Mouse (Mus musculus): ENCODE data around the gene Pold2. TPM values are rescaled to one million over a fixed set of nuclear protein-coding genes. Genes with fewer than 3 reads are reported as not detected.

Gene Pold2
- polyA plus RNA-seq, 1 experiment from 2014 or later, result 46.8 TPM

DNA sequence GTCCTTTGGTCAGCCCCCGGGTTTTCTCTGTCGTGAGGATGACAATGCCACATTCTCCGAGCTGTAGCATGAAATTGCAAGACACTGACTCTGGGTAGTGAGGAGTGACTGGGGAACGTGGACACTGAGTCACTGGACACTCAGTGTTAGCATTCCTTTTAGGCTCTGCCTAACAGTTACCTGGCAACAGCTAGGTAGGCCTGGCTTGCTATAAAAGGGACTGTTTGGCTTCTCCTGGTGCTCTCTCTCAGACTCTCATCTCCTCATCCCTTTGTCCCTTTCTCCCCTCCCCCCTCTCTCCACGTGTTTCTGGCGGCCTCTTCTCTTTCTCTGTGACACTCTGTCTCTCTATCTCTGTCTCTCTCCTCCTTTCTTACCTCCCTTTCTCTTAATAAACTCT lies 24.3 kb upstream of the Pold2 start:
- Histone ChIP-seq H3K9me3 (ENCODE audit: control insufficient read depth, low read length) (no peaks in the 10 kb centered on the region), H3K27me3 (ENCODE audit: control insufficient read depth, insufficient read depth, low read length) (peaks cover 5% of the 10 kb centered on the region; the same call in 1 of the 2 replicates), H3K27ac (peak overlapping the region; percentile 86), H3K36me3 (replicated peaks; ENCODE audit: control insufficient read depth, insufficient read depth) (no peaks in the 10 kb centered on the region), H3K4me3 (replicated peaks; ENCODE audit: low read length) (peak overlapping the region; percentile 37), H3K9ac (peak overlapping the region; percentile 69), H3K4me2 (replicated peaks) (peak overlapping the region; percentile 66), H3K4me1 (replicated peaks; ENCODE audit: control insufficient read depth, insufficient read depth, low read length) (peaks cover 17% of the 10 kb centered on the region)
- DNase-seq (ENCODE audit: low spot score), result peak; percentile 52
- peak; percentile 26; the same call in 1 of the 2 replicates for ATAC-seq (ENCODE audit: low FRiP score)
- 0% methylated on average over 6 of the region's 6 CpGs for WGBS

DNA sequence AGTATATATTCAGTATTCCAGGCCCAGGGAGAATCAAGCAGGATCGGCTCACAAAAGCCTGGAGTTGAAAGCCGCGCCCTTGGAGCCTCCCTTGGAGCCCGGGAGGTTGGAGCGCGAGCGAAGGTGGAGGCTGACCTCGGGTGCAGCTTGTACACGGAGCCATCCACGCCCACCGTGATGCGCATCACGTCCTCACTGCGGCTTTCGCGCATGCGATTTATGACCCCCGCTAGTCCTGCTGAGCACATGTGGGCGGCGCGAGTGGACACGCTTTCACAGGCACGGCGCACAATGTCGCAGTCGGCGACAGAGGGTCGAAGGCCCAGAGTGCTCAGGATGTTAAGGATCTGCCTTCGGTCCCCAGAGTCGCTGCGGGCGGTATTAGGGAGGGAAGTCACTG lies 23.9 kb upstream of the Pold2 start:
- no peaks in the 10 kb centered on the region for H3K36me3 ChIP-seq (replicated peaks; ENCODE audit: control insufficient read depth, insufficient read depth)
- H3K4me2 ChIP-seq (replicated peaks), result peak overlapping the region; percentile 66
- H3K9ac ChIP-seq, result peak overlapping the region; percentile 69

DNA sequence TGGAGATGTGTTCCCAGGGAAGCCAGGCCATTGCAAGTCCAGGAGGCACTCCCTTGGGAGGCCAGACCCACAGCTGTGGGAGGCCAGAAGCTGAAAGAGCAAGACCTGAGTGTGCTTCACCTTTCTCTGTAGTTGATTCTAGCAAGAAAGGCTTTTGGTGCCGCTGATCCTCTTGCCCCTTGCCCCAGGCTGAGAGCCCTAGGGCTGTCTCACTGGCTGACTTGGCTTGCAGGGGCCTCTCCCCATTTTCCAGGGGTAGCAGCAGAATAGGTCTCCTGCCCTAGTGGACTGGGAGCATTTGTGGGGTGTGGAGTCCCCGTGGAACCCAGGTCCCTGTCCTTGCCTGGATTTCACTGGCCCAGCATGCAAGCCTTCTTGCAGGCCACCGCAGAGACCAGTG lies 23.2 kb upstream of the Pold2 start:
- H3K9ac ChIP-seq, result peak overlapping the region; percentile 69
- ATAC-seq (ENCODE audit: low FRiP score) (0 out of 2 replicates have a peak, but pooled peaks have one; percentile 1), DNase-seq (ENCODE audit: low spot score) (no peak)
- 23% methylated on average over 3 of the region's 3 CpGs for WGBS
- H3K4me1 ChIP-seq (replicated peaks; ENCODE audit: control insufficient read depth, insufficient read depth, low read length), result peaks cover 17% of the 10 kb centered on the region
- H3K27ac ChIP-seq, result peak overlapping the region; percentile 86
- H3K4me2 ChIP-seq (replicated peaks), result peak overlapping the region; percentile 66
- no peaks in the 10 kb centered on the region for H3K36me3 ChIP-seq (replicated peaks; ENCODE audit: control insufficient read depth, insufficient read depth)
- peak overlapping the region; percentile 37 for H3K4me3 ChIP-seq (replicated peaks; ENCODE audit: low read length)
- peaks cover 5% of the 10 kb centered on the region; the same call in 1 of the 2 replicates for H3K27me3 ChIP-seq (ENCODE audit: control insufficient read depth, insufficient read depth, low read length)
- H3K9me3 ChIP-seq (ENCODE audit: control insufficient read depth, low read length), result no peaks in the 10 kb centered on the region

More for the DNA sequence above, 23.9 kb upstream of the Pold2 start:
- Histone ChIP-seq H3K4me3 (replicated peaks; ENCODE audit: low read length) (peak overlapping the region; percentile 37), H3K9me3 (ENCODE audit: control insufficient read depth, low read length) (no peaks in the 10 kb centered on the region), H3K4me1 (replicated peaks; ENCODE audit: control insufficient read depth, insufficient read depth, low read length) (peaks cover 17% of the 10 kb centered on the region), H3K27me3 (ENCODE audit: control insufficient read depth, insufficient read depth, low read length) (peaks cover 5% of the 10 kb centered on the region; the same call in 1 of the 2 replicates), H3K27ac (peak overlapping the region; percentile 86)
- peak; percentile 90 for ATAC-seq (ENCODE audit: low FRiP score)
- peak; percentile 84 for DNase-seq (ENCODE audit: low spot score)
- under 1% methylated on average over 32 of the region's 32 CpGs for WGBS

DNA sequence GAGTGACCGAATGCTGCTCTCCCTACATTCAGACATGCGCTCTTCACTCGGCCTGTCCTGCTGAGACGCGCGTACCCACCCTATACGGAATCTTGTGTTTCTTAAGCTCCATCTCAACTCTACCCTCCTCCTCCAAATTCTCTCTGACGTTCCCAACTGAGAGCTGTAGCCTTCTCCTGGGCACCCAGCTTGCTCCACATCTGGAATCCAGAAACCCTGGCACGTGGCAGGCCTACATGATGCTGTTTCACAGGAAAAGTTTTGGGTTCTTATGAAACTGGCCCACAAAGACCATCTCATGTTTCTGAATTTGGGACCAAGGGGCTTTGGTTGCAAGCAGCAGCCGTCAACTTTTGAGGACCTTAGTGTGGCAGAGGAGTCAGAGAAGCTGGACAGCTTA lies 21.2 kb upstream of the Pold2 start:
- no peaks in the 10 kb centered on the region for H3K36me3 ChIP-seq (replicated peaks; ENCODE audit: control insufficient read depth, insufficient read depth)
- no peak for ATAC-seq (ENCODE audit: low FRiP score)
- 92% methylated on average over 10 of the region's 10 CpGs for WGBS

DNA sequence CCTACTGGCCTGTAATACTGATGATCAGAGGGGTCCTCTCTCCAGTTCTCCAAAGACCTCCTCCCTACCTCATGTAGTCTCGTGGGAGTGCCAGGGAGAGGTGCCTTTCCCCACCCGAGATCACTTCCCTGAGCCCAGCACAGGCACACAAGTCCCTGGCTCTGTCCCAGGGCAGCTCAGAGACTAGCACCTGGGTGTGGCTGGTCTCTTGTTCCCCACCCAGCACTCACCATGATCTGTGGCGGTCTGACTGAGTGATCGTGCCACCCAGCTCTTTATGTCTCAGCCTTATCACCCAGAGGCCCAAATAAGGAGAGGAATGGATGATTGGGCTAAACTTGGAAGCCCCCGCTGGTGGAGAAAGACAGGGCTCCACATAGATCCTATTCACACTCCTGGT lies 20.4 kb upstream of the Pold2 start, which contains the start of gene Myl7:
Gene Myl7 (minus strand): TSS at position 252 of the 400 bp plus-strand sequence.
- H3K36me3 ChIP-seq (replicated peaks; ENCODE audit: control insufficient read depth, insufficient read depth), result no peaks in the 10 kb centered on the region
- 72% methylated on average over 5 of the region's 5 CpGs for WGBS
- no peak within 1 kb of the TSS for H3K27ac ChIP-seq
- no peak for ATAC-seq (ENCODE audit: low FRiP score)
- H3K9ac ChIP-seq, result no peak within 1 kb of the TSS
- peaks cover 17% of the 10 kb centered on the region for H3K4me1 ChIP-seq (replicated peaks; ENCODE audit: control insufficient read depth, insufficient read depth, low read length)
- H3K27me3 ChIP-seq (ENCODE audit: control insufficient read depth, insufficient read depth, low read length), result peaks cover 5% of the 10 kb centered on the region; the same call in 1 of the 2 replicates
- no peak within 1 kb of the TSS for H3K4me2 ChIP-seq (replicated peaks)
- no peaks in the 10 kb centered on the region for H3K9me3 ChIP-seq (ENCODE audit: control insufficient read depth, low read length)
- no peak within 1 kb of the TSS for H3K4me3 ChIP-seq (replicated peaks; ENCODE audit: low read length)
- DNase-seq (ENCODE audit: low spot score), result no peak

More for the DNA sequence above, 21.2 kb upstream of the Pold2 start:
- Histone ChIP-seq H3K27ac (no peak overlapping the region), H3K27me3 (ENCODE audit: control insufficient read depth, insufficient read depth, low read length) (peaks cover 5% of the 10 kb centered on the region; the same call in 1 of the 2 replicates), H3K9me3 (ENCODE audit: control insufficient read depth, low read length) (no peaks in the 10 kb centered on the region), H3K9ac (no peak overlapping the region), H3K4me1 (replicated peaks; ENCODE audit: control insufficient read depth, insufficient read depth, low read length) (peaks cover 17% of the 10 kb centered on the region), H3K4me2 (replicated peaks) (no peak overlapping the region), H3K4me3 (replicated peaks; ENCODE audit: low read length) (no peak overlapping the region)
- no peak for DNase-seq (ENCODE audit: low spot score)

DNA sequence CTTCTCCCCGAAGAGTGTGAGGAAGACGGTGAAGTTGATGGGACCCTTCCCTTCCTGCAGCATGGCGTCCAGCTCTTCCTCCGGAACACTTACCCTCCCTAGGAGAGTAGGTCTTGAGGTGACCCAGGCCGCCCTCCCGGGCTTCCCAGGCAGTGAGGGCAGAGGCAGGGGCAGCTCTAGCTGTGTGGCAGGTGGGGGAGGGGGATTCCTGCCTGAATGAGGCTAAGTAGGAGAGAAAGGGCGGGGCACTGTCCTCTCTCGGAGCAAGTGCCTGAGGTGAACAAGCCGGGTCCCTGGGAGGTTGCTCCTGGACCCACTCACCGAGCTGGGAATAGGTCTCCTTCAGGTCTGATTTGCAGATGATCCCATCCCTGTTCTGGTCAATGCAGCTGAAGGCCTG lies 19.7 kb upstream of the Pold2 start:
- Histone ChIP-seq H3K4me1 (replicated peaks; ENCODE audit: control insufficient read depth, insufficient read depth, low read length) (peaks cover 17% of the 10 kb centered on the region), H3K4me2 (replicated peaks) (no peak overlapping the region), H3K9me3 (ENCODE audit: control insufficient read depth, low read length) (no peaks in the 10 kb centered on the region), H3K4me3 (replicated peaks; ENCODE audit: low read length) (no peak overlapping the region), H3K27me3 (ENCODE audit: control insufficient read depth, insufficient read depth, low read length) (peaks cover 5% of the 10 kb centered on the region; the same call in 1 of the 2 replicates), H3K9ac (no peak overlapping the region), H3K27ac (no peak overlapping the region), H3K36me3 (replicated peaks; ENCODE audit: control insufficient read depth, insufficient read depth) (no peaks in the 10 kb centered on the region)
- DNase-seq (ENCODE audit: low spot score) (no peak), ATAC-seq (ENCODE audit: low FRiP score) (no peak)
- 16% methylated on average over 10 of the region's 10 CpGs for WGBS

DNA sequence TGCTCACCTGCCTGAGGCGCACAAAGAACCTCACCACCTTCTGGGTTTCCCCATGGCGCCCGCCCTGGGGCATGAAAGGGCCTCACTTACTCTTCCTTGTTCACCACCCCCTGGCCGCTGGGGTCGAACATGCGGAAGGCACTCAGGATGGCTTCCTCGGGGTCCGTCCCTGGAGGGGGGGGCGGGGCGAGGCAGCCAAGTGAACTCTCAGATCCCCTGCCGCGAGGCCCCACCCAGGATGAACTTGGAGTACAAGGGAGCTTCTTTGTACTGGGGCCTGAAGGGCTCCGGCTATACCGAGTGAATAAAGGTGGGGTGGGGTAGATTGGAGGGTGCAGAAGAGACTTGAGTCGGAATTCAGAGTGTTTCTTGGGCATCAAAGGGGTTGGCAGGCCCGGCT lies 19.1 kb upstream of the Pold2 start:
- DNase-seq (ENCODE audit: low spot score), result no peak
- Histone ChIP-seq H3K4me2 (replicated peaks) (no peak overlapping the region), H3K9ac (no peak overlapping the region), H3K27ac (no peak overlapping the region), H3K4me3 (replicated peaks; ENCODE audit: low read length) (no peak overlapping the region), H3K4me1 (replicated peaks; ENCODE audit: control insufficient read depth, insufficient read depth, low read length) (peaks cover 14% of the 10 kb centered on the region), H3K9me3 (ENCODE audit: control insufficient read depth, low read length) (no peaks in the 10 kb centered on the region), H3K27me3 (ENCODE audit: control insufficient read depth, insufficient read depth, low read length) (peaks cover 5% of the 10 kb centered on the region; the same call in 1 of the 2 replicates), H3K36me3 (replicated peaks; ENCODE audit: control insufficient read depth, insufficient read depth) (no peaks in the 10 kb centered on the region)
- ATAC-seq (ENCODE audit: low FRiP score), result no peak
- 16% methylated on average over 16 of the region's 16 CpGs for WGBS

DNA sequence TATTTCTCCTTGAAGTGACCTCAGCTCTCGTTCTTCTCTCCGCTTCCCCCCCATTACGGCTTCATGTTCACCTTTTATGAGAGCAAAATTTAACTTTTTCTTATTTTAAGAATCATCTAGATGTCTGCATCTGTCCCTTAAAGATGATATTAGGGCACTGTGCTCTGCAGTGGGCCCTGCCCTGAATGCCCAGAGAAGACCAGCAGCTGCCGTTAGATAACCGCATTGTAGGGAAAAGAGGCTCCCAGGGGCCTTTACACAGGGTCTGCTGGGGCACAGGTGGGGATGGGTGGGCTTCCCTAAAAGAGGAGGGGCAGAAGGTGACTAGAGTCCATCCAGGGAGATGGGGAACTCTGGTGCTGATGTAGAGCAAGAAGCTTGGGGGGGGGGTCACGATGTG lies 15.7 kb upstream of the Pold2 start:
- no peak overlapping the region for H3K4me3 ChIP-seq (replicated peaks; ENCODE audit: low read length)
- H3K27me3 ChIP-seq (ENCODE audit: control insufficient read depth, insufficient read depth, low read length), result peaks cover 5% of the 10 kb centered on the region; the same call in 1 of the 2 replicates
- H3K4me2 ChIP-seq (replicated peaks), result no peak overlapping the region
- no peak overlapping the region for H3K27ac ChIP-seq
- DNase-seq (ENCODE audit: low spot score) (no peak), ATAC-seq (ENCODE audit: low FRiP score) (no peak)
- H3K4me1 ChIP-seq (replicated peaks; ENCODE audit: control insufficient read depth, insufficient read depth, low read length), result 0 out of 2 replicates have a peak, but pooled peaks cover 5% of the 10 kb centered on the region
- no peak overlapping the region for H3K9ac ChIP-seq
- WGBS, result 65% methylated on average over 6 of the region's 6 CpGs
- H3K36me3 ChIP-seq (replicated peaks; ENCODE audit: control insufficient read depth, insufficient read depth), result no peaks in the 10 kb centered on the region
- no peaks in the 10 kb centered on the region for H3K9me3 ChIP-seq (ENCODE audit: control insufficient read depth, low read length)

DNA sequence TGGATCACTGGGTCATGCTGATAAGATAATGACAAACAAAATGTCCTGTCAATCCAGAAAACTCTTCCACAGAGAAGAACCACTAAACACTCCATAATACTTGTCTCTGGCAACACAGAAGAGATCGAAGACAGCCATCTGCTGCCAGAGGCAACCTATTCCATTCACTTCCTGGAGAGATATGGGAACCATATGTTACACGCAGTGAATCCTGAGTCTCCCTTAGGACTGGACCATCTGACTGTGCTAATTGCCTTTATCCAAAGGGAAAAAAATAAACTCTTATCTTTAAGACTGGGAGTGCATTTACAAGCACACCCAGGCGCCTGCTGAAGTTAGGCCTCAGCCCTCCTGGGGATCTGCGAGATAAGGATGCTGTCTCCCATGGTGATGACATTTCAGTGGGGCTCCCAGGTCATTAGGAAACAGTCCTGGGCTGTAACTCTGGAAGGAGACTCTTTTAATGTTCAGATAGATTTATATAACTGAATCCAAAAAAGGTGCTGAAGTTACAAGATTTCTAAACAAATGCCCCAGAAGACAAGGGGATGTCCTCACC lies 14.8 kb upstream of the Pold2 start:
- peak overlapping the region; percentile 51; the same call in 1 of the 2 replicates for H3K27ac ChIP-seq
- no peaks in the 10 kb centered on the region for H3K36me3 ChIP-seq (replicated peaks; ENCODE audit: control insufficient read depth, insufficient read depth)
- DNase-seq (ENCODE audit: low spot score) (no peak), ATAC-seq (ENCODE audit: low FRiP score) (no peak)
- 38% methylated on average over 4 of the region's 4 CpGs for WGBS
- H3K4me3 ChIP-seq (replicated peaks; ENCODE audit: low read length), result no peak overlapping the region
- H3K9me3 ChIP-seq (ENCODE audit: control insufficient read depth, low read length), result no peaks in the 10 kb centered on the region
- H3K9ac ChIP-seq, result no peak overlapping the region
- no peak overlapping the region for H3K4me2 ChIP-seq (replicated peaks)
- peaks cover 5% of the 10 kb centered on the region; the same call in 1 of the 2 replicates for H3K27me3 ChIP-seq (ENCODE audit: control insufficient read depth, insufficient read depth, low read length)
- 0 out of 2 replicates have a peak, but pooled peaks cover 5% of the 10 kb centered on the region for H3K4me1 ChIP-seq (replicated peaks; ENCODE audit: control insufficient read depth, insufficient read depth, low read length)
